Mouse (Mus musculus): ENCODE results near the gene Entr1. TPM values are rescaled to one million over a fixed set of nuclear protein-coding genes. Genes with fewer than 3 reads are reported as not detected.
A peak's percentile ranks its signal among the peaks of the same experiment; 100 is the strongest.
"Not testable (repeated sequence)": the region's sequence is repeated elsewhere in the genome, so short reads cannot be mapped to it uniquely, and the experiment has no call there.

Entr1 gene
- polyA plus RNA-seq, 1 experiment from 2014 or later = 115 TPM

- DNase-seq (ENCODE audit: low spot score, missing footprints) (no peak), ATAC-seq (ENCODE audit: low FRiP score) (no peak)
- H3K27me3 ChIP-seq (ENCODE audit: control insufficient read depth, insufficient read depth, low read length) = no peaks in the 10 kb centered on the region
- H3K9ac ChIP-seq (ENCODE audit: low read length) = no peak overlapping the region
- no peaks in the 10 kb centered on the region for H3K9me3 ChIP-seq (ENCODE audit: control insufficient read depth, low read length)
- no peak overlapping the region for H3K4me3 ChIP-seq (ENCODE audit: low read depth, low read length)
- no peak overlapping the region for H3K27ac ChIP-seq (ENCODE audit: low read depth, low read length)
- no peaks in the 10 kb centered on the region for H3K4me1 ChIP-seq (ENCODE audit: control insufficient read depth, insufficient read depth, low read length)
- H3K4me2 ChIP-seq = no peak overlapping the region
- WGBS = 91% methylated on average over 5 of the region's 5 CpGs
- peaks cover 42% of the 10 kb centered on the region for H3K36me3 ChIP-seq (ENCODE audit: control insufficient read depth, insufficient read depth, low read length)
Measured at GRCm38 (mm10) chr2:26399647-26400046, 10.5 kb upstream of the Entr1 start.

- Histone ChIP-seq H3K36me3 (ENCODE audit: control insufficient read depth, insufficient read depth, low read length) (peaks cover 46% of the 10 kb centered on the region), H3K9me3 (ENCODE audit: control insufficient read depth, low read length) (no peaks in the 10 kb centered on the region), H3K4me2 (no peak overlapping the region), H3K27me3 (ENCODE audit: control insufficient read depth, insufficient read depth, low read length) (no peaks in the 10 kb centered on the region), H3K4me3 (ENCODE audit: low read depth, low read length) (no peak overlapping the region), H3K4me1 (ENCODE audit: control insufficient read depth, insufficient read depth, low read length) (no peaks in the 10 kb centered on the region), H3K9ac (ENCODE audit: low read length) (no peak overlapping the region), H3K27ac (ENCODE audit: low read depth, low read length) (no peak overlapping the region)
- 92% methylated on average over 8 of the region's 8 CpGs for WGBS
- no peak for DNase-seq (ENCODE audit: low spot score, missing footprints)
- no peak for ATAC-seq (ENCODE audit: low FRiP score)
Measured at GRCm38 (mm10) chr2:26398978-26399377, 9.9 kb upstream of the Entr1 start.

GRCm38 (mm10) chr2:26391617-26392016, 2.5 kb upstream of the Entr1 start:
- no peak overlapping the region for H3K4me3 ChIP-seq (ENCODE audit: low read depth, low read length)
- 92% methylated on average over 6 of the region's 6 CpGs for WGBS
- DNase-seq (ENCODE audit: low spot score, missing footprints) (no peak), ATAC-seq (ENCODE audit: low FRiP score) (no peak)
- no peaks in the 10 kb centered on the region for H3K9me3 ChIP-seq (ENCODE audit: control insufficient read depth, low read length)
- H3K27ac ChIP-seq (ENCODE audit: low read depth, low read length) = no peak overlapping the region
- no peaks in the 10 kb centered on the region for H3K27me3 ChIP-seq (ENCODE audit: control insufficient read depth, insufficient read depth, low read length)
- H3K36me3 ChIP-seq (ENCODE audit: control insufficient read depth, insufficient read depth, low read length) = peaks cover 59% of the 10 kb centered on the region
- no peak overlapping the region for H3K4me2 ChIP-seq
- H3K9ac ChIP-seq (ENCODE audit: low read length) = no peak overlapping the region
- peaks cover 15% of the 10 kb centered on the region for H3K4me1 ChIP-seq (ENCODE audit: control insufficient read depth, insufficient read depth, low read length)

- peaks cover 57% of the 10 kb centered on the region for H3K36me3 ChIP-seq (ENCODE audit: control insufficient read depth, insufficient read depth, low read length)
- WGBS = 93% methylated on average over 3 of the region's 3 CpGs
Measured at GRCm38 (mm10) chr2:26390954-26391353, 1.8 kb upstream of the Entr1 start.

GRCm38 (mm10) chr2:26388682-26389153, 398 bp downstream of the Entr1 start:
- ATAC-seq (ENCODE audit: low FRiP score) (peak; percentile 72), DNase-seq (ENCODE audit: low spot score, missing footprints) (peak; percentile 92)
- Histone ChIP-seq H3K4me2 (peak overlapping the region; percentile 95), H3K4me1 (ENCODE audit: control insufficient read depth, insufficient read depth, low read length) (peaks cover 15% of the 10 kb centered on the region), H3K9me3 (ENCODE audit: control insufficient read depth, low read length) (no peaks in the 10 kb centered on the region), H3K4me3 (ENCODE audit: low read depth, low read length) (peak overlapping the region; percentile 99), H3K27me3 (ENCODE audit: control insufficient read depth, insufficient read depth, low read length) (no peaks in the 10 kb centered on the region), H3K9ac (ENCODE audit: low read length) (peak overlapping the region; percentile 92), H3K27ac (ENCODE audit: low read depth, low read length) (peak overlapping the region; percentile 35; the same call in 1 of the 2 replicates), H3K36me3 (ENCODE audit: control insufficient read depth, insufficient read depth, low read length) (peaks cover 58% of the 10 kb centered on the region)
- WGBS = under 1% methylated on average over 36 of the region's 45 CpGs

More at GRCm38 (mm10) chr2:26390954-26391353, 1.8 kb upstream of the Entr1 start:
- no peak overlapping the region for H3K4me2 ChIP-seq
- DNase-seq (ENCODE audit: low spot score, missing footprints) (no peak), ATAC-seq (ENCODE audit: low FRiP score) (no peak)
- H3K27ac ChIP-seq (ENCODE audit: low read depth, low read length) = no peak overlapping the region
- H3K4me1 ChIP-seq (ENCODE audit: control insufficient read depth, insufficient read depth, low read length) = peaks cover 15% of the 10 kb centered on the region
- H3K27me3 ChIP-seq (ENCODE audit: control insufficient read depth, insufficient read depth, low read length) = no peaks in the 10 kb centered on the region
- no peak overlapping the region for H3K4me3 ChIP-seq (ENCODE audit: low read depth, low read length)
- no peaks in the 10 kb centered on the region for H3K9me3 ChIP-seq (ENCODE audit: control insufficient read depth, low read length)
- no peak overlapping the region for H3K9ac ChIP-seq (ENCODE audit: low read length)

- Histone ChIP-seq H3K4me2 (peak overlapping the region; percentile 95; the same call in 1 of the 2 replicates), H3K36me3 (ENCODE audit: control insufficient read depth, insufficient read depth, low read length) (peaks cover 53% of the 10 kb centered on the region), H3K4me3 (ENCODE audit: low read depth, low read length) (peak overlapping the region; percentile 99; the same call in 1 of the 2 replicates), H3K9me3 (ENCODE audit: control insufficient read depth, low read length) (no peaks in the 10 kb centered on the region), H3K27me3 (ENCODE audit: control insufficient read depth, insufficient read depth, low read length) (no peaks in the 10 kb centered on the region), H3K27ac (ENCODE audit: low read depth, low read length) (no peak overlapping the region), H3K4me1 (ENCODE audit: control insufficient read depth, insufficient read depth, low read length) (peaks cover 15% of the 10 kb centered on the region), H3K9ac (ENCODE audit: low read length) (0 out of 2 replicates have a peak overlapping the region, but pooled peaks have one; percentile 12)
- 93% methylated on average over 3 of the region's 3 CpGs for WGBS
- no peak for ATAC-seq (ENCODE audit: low FRiP score)
- DNase-seq (ENCODE audit: low spot score, missing footprints) = no peak
Measured at GRCm38 (mm10) chr2:26387713-26388112, 1.4 kb downstream of the Entr1 start.

GRCm38 (mm10) chr2:26380871-26381270, 8.2 kb downstream of the Entr1 start:
- not testable (repeated sequence) for H3K27me3 ChIP-seq (ENCODE audit: control insufficient read depth, insufficient read depth, low read length); H3K27ac ChIP-seq (ENCODE audit: low read depth, low read length); H3K4me1 ChIP-seq (ENCODE audit: control insufficient read depth, insufficient read depth, low read length); DNase-seq (ENCODE audit: low spot score, missing footprints); H3K9me3 ChIP-seq (ENCODE audit: control insufficient read depth, low read length)
- 36% methylated on average over 6 of the region's 6 CpGs for WGBS
- peak overlapping the region; percentile 57 for H3K4me3 ChIP-seq (ENCODE audit: low read depth, low read length)
- H3K36me3 ChIP-seq (ENCODE audit: control insufficient read depth, insufficient read depth, low read length) = peaks cover 36% of the 10 kb centered on the region
- H3K4me2 ChIP-seq = peak overlapping the region; percentile 93
- peak; percentile 45; the same call in 1 of the 2 replicates for ATAC-seq (ENCODE audit: low FRiP score)
- H3K9ac ChIP-seq (ENCODE audit: low read length) = peak overlapping the region; percentile 75; the same call in 1 of the 2 replicates

GRCm38 (mm10) chr2:26380131-26380771, 8.9 kb downstream of the Entr1 start, which contains the start of gene Snapc4:
Snapc4 (minus strand) TSS chr2:26380653.
- Histone ChIP-seq H3K36me3 (ENCODE audit: control insufficient read depth, insufficient read depth, low read length) (peaks cover 31% of the 10 kb centered on the region), H3K4me3 (ENCODE audit: low read depth, low read length) (peak within 1 kb of the TSS; percentile 57), H3K27ac (ENCODE audit: low read depth, low read length) (no peak within 1 kb of the TSS), H3K27me3 (ENCODE audit: control insufficient read depth, insufficient read depth, low read length) (no peaks in the 10 kb centered on the region), H3K4me2 (peak within 1 kb of the TSS; percentile 93), H3K4me1 (ENCODE audit: control insufficient read depth, insufficient read depth, low read length) (peaks cover 5% of the 10 kb centered on the region), H3K9me3 (ENCODE audit: control insufficient read depth, low read length) (no peaks in the 10 kb centered on the region), H3K9ac (ENCODE audit: low read length) (peak within 1 kb of the TSS; percentile 75)
- DNase-seq (ENCODE audit: low spot score, missing footprints) (peak; percentile 97), ATAC-seq (ENCODE audit: low FRiP score) (peak; percentile 96)
- WGBS = under 1% methylated on average over 38 of the region's 38 CpGs

- DNase-seq (ENCODE audit: low spot score, missing footprints) = no peak
- Histone ChIP-seq H3K27ac (ENCODE audit: low read depth, low read length) (no peak overlapping the region), H3K4me2 (no peak overlapping the region), H3K27me3 (ENCODE audit: control insufficient read depth, insufficient read depth, low read length) (no peaks in the 10 kb centered on the region), H3K36me3 (ENCODE audit: control insufficient read depth, insufficient read depth, low read length) (peaks cover 23% of the 10 kb centered on the region), H3K4me1 (ENCODE audit: control insufficient read depth, insufficient read depth, low read length) (no peaks in the 10 kb centered on the region), H3K4me3 (ENCODE audit: low read depth, low read length) (no peak overlapping the region), H3K9ac (ENCODE audit: low read length) (no peak overlapping the region), H3K9me3 (ENCODE audit: control insufficient read depth, low read length) (no peaks in the 10 kb centered on the region)
- no peak for ATAC-seq (ENCODE audit: low FRiP score)
- 91% methylated on average over 8 of the region's 8 CpGs for WGBS
Measured at GRCm38 (mm10) chr2:26372396-26372795, 16.7 kb downstream of the Entr1 start.
